Mouse (Mus musculus) cerebellum, adult 2 months (tissue): ENCODE data around the gene Smok3b.

Source experiments
- CTCF ChIP-seq: fragments of 200-500 bp; IDR thresholded peaks from 2 replicates; pipeline ENCODE4 v1.5.1; 2011; ENCODE audit warnings: low read depth, mild to moderate bottlenecking, control low read depth, low read length, moderate library complexity, borderline replicate concordance; ENCODE audit not compliant: insufficient read depth
- POLR2A ChIP-seq: fragments of 200-500 bp; IDR thresholded peaks from 2 replicates; pipeline ENCODE4 v1.6.1; 2011; ENCODE audit warnings: low read length, control low read depth, borderline replicate concordance; ENCODE audit not compliant: insufficient read depth

GRCm38 (mm10) chr5:138085421-138085911 is 64.2 kb downstream of the Smok3b start:
- TF ChIP-seq CTCF (no peak), POLR2A (no peak)
